Mouse (Mus musculus) skeletal muscle tissue, postnatal 0 days (tissue): Measurements from ENCODE around the gene Krt33a. TPM values are rescaled to one million over a fixed set of nuclear protein-coding genes. Genes with fewer than 3 reads are reported as not detected.

Source experiments
- polyA plus RNA-seq: library from polyadenylated mRNA; unstranded; fragments of >200 nt; fragmentation: Nextera tagmentation; extraction: Ambion mirVana; gene quantifications from 2 replicates; pipeline ENCODE4 v1.2.1, GENCODE M21; 2015

The Krt33a gene
- not detected in 2 replicates for polyA plus RNA-seq

GRCm38 (mm10) chr11:100016112-100016511 lies at the start of gene Krt33a:
Gene Krt33a, minus strand, starts transcription at chr11:100016212.

DNA sequence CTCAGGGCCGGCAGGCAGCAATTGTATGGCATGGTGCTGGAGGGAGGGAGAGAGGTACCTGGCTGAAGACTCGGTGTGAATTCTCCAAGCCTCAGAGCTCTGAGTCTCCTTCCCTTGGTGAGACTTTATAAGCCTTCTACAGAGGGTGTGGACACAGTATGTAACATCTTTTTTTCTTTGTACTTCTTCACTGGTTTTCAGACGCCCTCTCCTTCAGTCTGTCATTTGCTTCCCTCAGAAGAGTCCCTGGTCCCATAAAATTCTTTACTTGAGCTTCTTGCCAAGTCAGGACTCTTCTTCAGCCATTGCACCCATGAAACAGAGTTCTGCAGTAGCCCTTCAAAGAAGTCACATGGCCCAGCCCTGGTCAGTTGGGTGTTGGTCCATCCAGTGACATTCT lies 34.4 kb upstream of the Krt33a start, which contains the start of gene Krt31:
Krt31 (minus strand) TSS at position 101 of the 400 bp plus-strand sequence.

GRCm38 (mm10) chr11:100041454-100041853 lies 25.4 kb upstream of the Krt33a start, which contains the start of gene Krt34:
Gene Krt34, minus strand, starts transcription at chr11:100041554.

DNA sequence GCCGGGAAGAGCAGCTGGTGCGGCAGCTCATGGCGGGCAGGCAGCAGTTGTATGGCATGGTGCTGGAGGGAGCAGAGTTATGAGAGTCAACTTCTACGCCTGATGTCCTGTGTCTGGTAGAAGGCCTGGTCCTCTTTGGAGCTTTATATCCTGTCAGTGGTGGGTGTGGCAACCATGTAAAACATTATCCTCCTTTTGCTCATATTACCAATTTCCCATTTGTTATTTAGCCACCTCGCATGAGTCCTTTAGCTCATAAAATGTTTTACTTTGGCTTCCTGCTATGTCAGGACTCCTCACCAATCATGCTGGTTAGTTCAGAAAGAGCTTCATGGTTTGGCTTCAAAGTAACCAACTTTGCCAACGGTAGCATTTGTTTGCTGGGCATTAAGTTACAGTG lies 13.8 kb upstream of the Krt33a start, which contains the start of gene Krt33b:
Krt33b (minus strand) TSS at position 101 of the 400 bp plus-strand sequence.

DNA sequence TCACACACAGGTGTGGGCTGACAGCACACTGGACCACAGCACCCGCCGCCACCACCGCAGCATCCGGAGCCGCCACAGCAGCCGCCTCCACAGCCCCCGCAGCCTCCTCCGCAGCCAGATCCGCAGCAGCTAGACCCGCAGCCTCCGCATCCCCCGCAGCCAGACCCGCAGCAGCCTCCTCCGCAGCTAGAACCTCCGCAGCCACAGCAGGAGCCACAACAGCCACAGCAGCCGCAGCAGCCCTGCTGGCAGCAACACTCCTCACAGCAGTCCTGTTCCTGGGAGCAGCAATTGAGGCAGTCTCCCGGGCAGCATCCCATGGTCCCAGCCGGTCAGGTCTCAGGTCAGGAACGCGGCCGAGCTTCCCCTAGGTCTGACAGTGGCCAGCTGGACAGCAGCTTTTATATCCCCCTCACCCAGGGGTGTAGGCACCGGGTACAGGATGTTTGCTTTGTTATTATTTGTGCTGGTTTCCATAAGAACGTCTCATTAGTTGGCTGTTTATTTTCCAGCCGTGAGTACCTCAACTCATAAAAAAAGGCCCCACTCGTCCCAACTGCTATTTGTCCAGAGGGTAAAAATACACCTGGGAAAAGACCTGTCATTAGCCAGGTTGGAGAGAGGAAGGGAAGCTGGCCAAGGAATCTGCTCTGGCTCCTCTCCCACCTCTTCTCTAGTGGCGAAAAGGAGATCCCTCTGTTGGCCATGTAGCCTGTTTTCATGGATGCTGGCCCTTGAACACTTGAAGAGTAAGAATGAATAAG lies 22.2 kb downstream of the Krt33a start, which contains the start of gene Krtap17-1:
Krtap17-1 (minus strand) TSS at position 375 of the 764 bp plus-strand sequence.

GRCm38 (mm10) chr11:99986180-99986647 lies 29.8 kb downstream of the Krt33a start, which contains the start of gene Krtap16-1:
Gene Krtap16-1, minus strand, starts transcription at chr11:99986597.

GRCm38 (mm10) chr11:99978953-99979352 lies 37.1 kb downstream of the Krt33a start, which contains the start of gene Krtap29-1:
Gene Krtap29-1, minus strand, starts transcription at chr11:99979053.

Other genes with a start within 250 kb of the Krt33a start
- not detected in 2 replicates for gene Gm11595, start 243.3 kb downstream of the Krt33a start, polyA plus RNA-seq
- gene Krtap4-8, start 235.5 kb downstream of the Krt33a start, polyA plus RNA-seq = not detected in 2 replicates
- gene Krtap4-9, start 231.0 kb downstream of the Krt33a start, polyA plus RNA-seq = not detected in 2 replicates
- not detected in 2 replicates for gene Gm11596, start 222.7 kb downstream of the Krt33a start, polyA plus RNA-seq
- not detected in 2 replicates for gene Gm11569, start 217.3 kb downstream of the Krt33a start, polyA plus RNA-seq
- not detected in 2 replicates for gene Gm11554, start 211.8 kb downstream of the Krt33a start, polyA plus RNA-seq
- gene Krtap4-13, start 206.3 kb downstream of the Krt33a start, polyA plus RNA-seq = not detected in 2 replicates
- gene Gm11564, start 200.5 kb downstream of the Krt33a start, polyA plus RNA-seq = not detected in 2 replicates
- gene 2300003K06Rik, start 178.1 kb downstream of the Krt33a start, polyA plus RNA-seq = not detected in 2 replicates
- not detected in 2 replicates for gene Krtap4-16, start 164.6 kb downstream of the Krt33a start, polyA plus RNA-seq
- gene Gm11568, start 158.3 kb downstream of the Krt33a start, polyA plus RNA-seq = not detected in 2 replicates
- gene Gm11559, start 151.7 kb downstream of the Krt33a start, polyA plus RNA-seq = not detected in 2 replicates
- not detected in 2 replicates for gene Krtap9-1, start 142.8 kb downstream of the Krt33a start, polyA plus RNA-seq
- gene Gm11567, start 137.0 kb downstream of the Krt33a start, polyA plus RNA-seq = not detected in 2 replicates
- not detected in 2 replicates for gene Krtap31-1, start 108.3 kb downstream of the Krt33a start, polyA plus RNA-seq
- gene Gm11565, start 101.5 kb downstream of the Krt33a start, polyA plus RNA-seq = not detected in 2 replicates
- not detected in 2 replicates for gene Krtap31-2, start 79.9 kb downstream of the Krt33a start, polyA plus RNA-seq
- gene Krtap9-5, start 67.7 kb downstream of the Krt33a start, polyA plus RNA-seq = not detected in 2 replicates
- gene Krtap29-1, start 37.2 kb downstream of the Krt33a start, polyA plus RNA-seq = not detected in 2 replicates
- gene Krtap16-1, start 29.6 kb downstream of the Krt33a start, polyA plus RNA-seq = not detected in 2 replicates
- 0.35 TPM in 1 of 2 replicates, not detected in the other for gene Krtap17-1, start 22.2 kb downstream of the Krt33a start, polyA plus RNA-seq
- gene Krt33b, start 13.7 kb upstream of the Krt33a start, polyA plus RNA-seq = 1.1 and 1.4 TPM in 2 replicates
- gene Krt34, start 25.3 kb upstream of the Krt33a start, polyA plus RNA-seq = not detected in 2 replicates
- 0.22 and 0.33 TPM in 2 replicates for gene Krt31, start 34.3 kb upstream of the Krt33a start, polyA plus RNA-seq
- gene Krt32, start 72.0 kb upstream of the Krt33a start, polyA plus RNA-seq = not detected in 2 replicates
- 0.07 TPM in 1 of 2 replicates, not detected in the other for gene Krt35, start 80.0 kb upstream of the Krt33a start, polyA plus RNA-seq
- gene Krt36, start 89.4 kb upstream of the Krt33a start, polyA plus RNA-seq = not detected in 2 replicates
- gene Krt13, start 105.4 kb upstream of the Krt33a start, polyA plus RNA-seq = not detected in 2 replicates
- gene Krt15, start 119.7 kb upstream of the Krt33a start, polyA plus RNA-seq = 19.8 TPM in 1 of 2 replicates, not detected in the other
- 0.55 and 0.63 TPM in 2 replicates for gene Krt19, start 132.5 kb upstream of the Krt33a start, polyA plus RNA-seq
- not detected in 2 replicates for gene Krt9, start 177.0 kb upstream of the Krt33a start, polyA plus RNA-seq
- 0.09 and 68.1 TPM in 2 replicates for gene Krt14, start 191.3 kb upstream of the Krt33a start, polyA plus RNA-seq
- 0.69 TPM in 1 of 2 replicates, not detected in the other for gene Krt16, start 232.7 kb upstream of the Krt33a start, polyA plus RNA-seq
- gene Krt17, start 244.8 kb upstream of the Krt33a start, polyA plus RNA-seq = 15.6 TPM in 1 of 2 replicates, not detected in the other